ENCODE assay signal across 17 mouse cellular contexts in genomic region chr13:118506136-118506535, GRCm38 (mm10).
DNase-seq lines count a peak whose midpoint lies in the region; ATAC-seq lines count a peak whose summit lies in the region.
"Had no signal": no experiment of that assay in that cellular context is flagged by ENCODE, and none has a peak within 500 bp of the region (broad histone marks: within the 10 kb centered on the region; RNA-seq: fewer than 3 reads in every experiment).

No protein-coding gene starts in this region.

- no peak for ATAC-seq in embryonic facial prominence, embryonic 14.5 days (ENCODE audit: low read depth)
- ATAC-seq in intestine, embryonic 16.5 days: no peak

- no peak overlapping the region for H3K4me2 ChIP-seq in embryonic facial prominence, embryonic 14.5 days (ENCODE audit: low read depth, low read length)
- no peak overlapping the region for H3K4me2 ChIP-seq in intestine, embryonic 16.5 days (ENCODE audit: low read depth, low read length)
- H3K4me2 ChIP-seq: forebrain, embryonic 12.5 days; liver, embryonic 13.5 days; lung, embryonic 15.5 days; neural tube, embryonic 13.5 days had no signal

- H3K4me1 ChIP-seq in embryonic facial prominence, embryonic 14.5 days (ENCODE audit: control insufficient read depth, insufficient read depth, low read length): no peaks in the 10 kb centered on the region
- no peaks in the 10 kb centered on the region for H3K4me1 ChIP-seq in embryonic facial prominence, embryonic 10.5 days
- no peaks in the 10 kb centered on the region for H3K4me1 ChIP-seq in intestine, embryonic 16.5 days (ENCODE audit: control insufficient read depth, insufficient read depth, low read length)
- H3K4me1 ChIP-seq: forebrain, embryonic 12.5 days; liver, embryonic 13.5 days; lung, embryonic 15.5 days; neural tube, embryonic 13.5 days had no signal

- no peaks in the 10 kb centered on the region for H3K9me3 ChIP-seq in embryonic facial prominence, embryonic 14.5 days (ENCODE audit: control insufficient read depth, low read length)
- H3K9me3 ChIP-seq in embryonic facial prominence, embryonic 10.5 days: no peaks in the 10 kb centered on the region
- no peaks in the 10 kb centered on the region for H3K9me3 ChIP-seq in intestine, embryonic 16.5 days (ENCODE audit: control insufficient read depth, low read length)
- H3K9me3 ChIP-seq: forebrain, embryonic 12.5 days; liver, embryonic 13.5 days; lung, embryonic 15.5 days; neural tube, embryonic 13.5 days had no signal

- no peak overlapping the region for H3K9ac ChIP-seq in embryonic facial prominence, embryonic 14.5 days (ENCODE audit: low read depth, low read length)
- H3K9ac ChIP-seq in intestine, embryonic 16.5 days (ENCODE audit: low read depth, low read length): no peak overlapping the region
- H3K9ac ChIP-seq: forebrain, embryonic 12.5 days; liver, embryonic 13.5 days; lung, embryonic 15.5 days; neural tube, embryonic 13.5 days had no signal

- WGBS in embryonic facial prominence, embryonic 14.5 days: 55% methylated on average over 4 of the region's 4 CpGs
- WGBS in embryonic facial prominence, embryonic 10.5 days: 82% methylated on average over 4 of the region's 4 CpGs
- WGBS in intestine, embryonic 16.5 days: 63% methylated on average over 4 of the region's 4 CpGs

- no peak overlapping the region for H3K27ac ChIP-seq in embryonic facial prominence, embryonic 14.5 days (replicated peaks; ENCODE audit: low read depth, low read length)
- H3K27ac ChIP-seq in embryonic facial prominence, embryonic 10.5 days (replicated peaks): no peak overlapping the region
- H3K27ac ChIP-seq in intestine, embryonic 16.5 days (ENCODE audit: low read length): no peak overlapping the region
- H3K27ac ChIP-seq: forebrain, embryonic 12.5 days; liver, embryonic 13.5 days; lung, embryonic 15.5 days; neural tube, embryonic 13.5 days had no signal

- no peaks in the 10 kb centered on the region for H3K27me3 ChIP-seq in embryonic facial prominence, embryonic 14.5 days (replicated peaks; ENCODE audit: control insufficient read depth, insufficient read depth, low read length)
- no peaks in the 10 kb centered on the region for H3K27me3 ChIP-seq in embryonic facial prominence, embryonic 10.5 days (replicated peaks; ENCODE audit: low read depth, poor library complexity, severe bottlenecking)
- H3K27me3 ChIP-seq in intestine, embryonic 16.5 days (replicated peaks; ENCODE audit: control insufficient read depth, insufficient read depth, low read length): no peaks in the 10 kb centered on the region
- H3K27me3 ChIP-seq: forebrain, embryonic 12.5 days; liver, embryonic 13.5 days; lung, embryonic 15.5 days; neural tube, embryonic 13.5 days had no signal

- DNase-seq in embryonic facial prominence, embryonic 14.5 days (ENCODE audit: low spot score): peak; percentile 56
- no peak for DNase-seq in embryonic facial prominence, embryonic 10.5 days (ENCODE audit: low spot score)
- peak; percentile 2 for DNase-seq in kidney, postnatal 14 days
- no peak for DNase-seq in kidney, adult 9 months
- peak; percentile 12 for DNase-seq in urinary bladder, postnatal 14 days (ENCODE audit: low spot score)
- DNase-seq in urinary bladder, postnatal 10 days (ENCODE audit: low spot score): no peak
- no peak for DNase-seq in spleen, adult 12 weeks (ENCODE audit: low spot score)
- DNase-seq: cerebellum, postnatal 10 days; kidney, adult 8-10 months; kidney, postnatal 4 days; liver, embryonic 13.5 days; right cerebral cortex, postnatal 4 days; thymus, postnatal 4 days had no signal

- no peak overlapping the region for H3K4me3 ChIP-seq in embryonic facial prominence, embryonic 14.5 days (ENCODE audit: low read depth, low read length)
- no peak overlapping the region for H3K4me3 ChIP-seq in embryonic facial prominence, embryonic 10.5 days
- H3K4me3 ChIP-seq in intestine, embryonic 16.5 days (ENCODE audit: low read length): no peak overlapping the region
- H3K4me3 ChIP-seq: forebrain, embryonic 12.5 days; liver, embryonic 13.5 days; lung, embryonic 15.5 days; neural tube, embryonic 13.5 days had no signal

- no peaks in the 10 kb centered on the region for H3K36me3 ChIP-seq in embryonic facial prominence, embryonic 14.5 days (ENCODE audit: control insufficient read depth, insufficient read depth, low read length)
- no peaks in the 10 kb centered on the region for H3K36me3 ChIP-seq in embryonic facial prominence, embryonic 10.5 days (replicated peaks)
- no peaks in the 10 kb centered on the region for H3K36me3 ChIP-seq in intestine, embryonic 16.5 days (ENCODE audit: control insufficient read depth, insufficient read depth, low read length)
- H3K36me3 ChIP-seq: forebrain, embryonic 12.5 days; liver, embryonic 13.5 days; lung, embryonic 15.5 days; neural tube, embryonic 13.5 days had no signal

Comparison
In these comparisons a context has a peak if more than half of its experiments do, and no peak if none do; other contexts are left out.
1. DNase-seq: peak in embryonic facial prominence, embryonic 14.5 days (single experiment), kidney, postnatal 14 days (single experiment) and urinary bladder, postnatal 14 days (single experiment); none in embryonic facial prominence, embryonic 10.5 days (single experiment), kidney, adult 9 months (single experiment), urinary bladder, postnatal 10 days (single experiment) and spleen, adult 12 weeks (single experiment).